Comparison of ENCODE assay signal across 17 mouse cellular contexts in the genomic region with DNA sequence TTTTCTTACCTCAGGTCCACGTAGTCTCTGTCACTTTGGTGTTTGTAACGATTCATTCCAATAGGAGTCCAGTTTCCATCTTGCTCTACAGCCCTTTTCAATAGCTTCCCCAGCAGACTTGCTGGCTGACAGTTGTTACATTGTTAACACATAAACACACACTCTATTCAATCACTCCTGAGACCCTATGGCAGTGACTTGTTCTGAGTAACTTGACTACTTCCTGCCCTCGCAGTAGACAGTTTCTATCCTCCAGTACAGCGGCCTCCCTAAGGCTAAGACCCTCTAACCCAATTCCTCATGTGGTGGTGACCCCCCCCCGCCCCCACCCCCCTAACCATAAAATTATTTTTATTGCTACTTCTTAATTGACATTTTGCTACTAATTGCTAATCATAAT. TPM values are rescaled to one million over a fixed set of nuclear protein-coding genes. Genes with fewer than 3 reads are reported as not detected.
DNase-seq lines count a peak whose midpoint lies in the region; ATAC-seq lines count a peak whose summit lies in the region.
"Had no signal": no experiment of that assay in that cellular context is flagged by ENCODE, and none has a peak within 500 bp of the region (broad histone marks: within the 10 kb centered on the region; RNA-seq: fewer than 3 reads in every experiment).

No protein-coding gene starts in this region.

- H3K4me2 ChIP-seq in heart, embryonic 13.5 days, result 0 out of 2 replicates have a peak overlapping the region, but pooled peaks have one; percentile 39
- no peak overlapping the region for H3K4me2 ChIP-seq in lung, embryonic 16.5 days (ENCODE audit: low read depth, low read length)
- H3K4me2 ChIP-seq in neural tube, embryonic 15.5 days, result no peak overlapping the region
- H3K4me2 ChIP-seq: limb, embryonic 12.5 days; midbrain, embryonic 12.5 days had no signal

- H3K9me3 ChIP-seq in heart, embryonic 13.5 days, result no peaks in the 10 kb centered on the region
- H3K9me3 ChIP-seq in lung, embryonic 16.5 days (ENCODE audit: control insufficient read depth, low read length), result no peaks in the 10 kb centered on the region
- no peaks in the 10 kb centered on the region for H3K9me3 ChIP-seq in neural tube, embryonic 15.5 days (replicated peaks)
- H3K9me3 ChIP-seq: limb, embryonic 12.5 days; midbrain, embryonic 12.5 days had no signal

- WGBS in heart, embryonic 13.5 days, result 48% methylated on average over 5 of the region's 5 CpGs
- WGBS in lung, embryonic 16.5 days, result 48% methylated on average over 5 of the region's 5 CpGs
- 67% methylated on average over 5 of the region's 5 CpGs for WGBS in neural tube, embryonic 15.5 days

- ATAC-seq in heart, embryonic 13.5 days (ENCODE audit: extremely low read depth, insufficient number of reproducible peaks, low FRiP score, low TSS enrichment), result no peak
- ATAC-seq in lung, embryonic 16.5 days (ENCODE audit: low read depth), result peak; percentile 53; the same call in 1 of the 2 replicates
- ATAC-seq in neural tube, embryonic 15.5 days (ENCODE audit: low FRiP score), result no peak

- H3K36me3 ChIP-seq in heart, embryonic 13.5 days, result peaks cover 3% of the 10 kb centered on the region; the same call in 1 of the 2 replicates
- H3K36me3 ChIP-seq in lung, embryonic 16.5 days (ENCODE audit: control insufficient read depth, insufficient read depth, low read length), result no peaks in the 10 kb centered on the region
- H3K36me3 ChIP-seq in neural tube, embryonic 15.5 days, result no peaks in the 10 kb centered on the region
- H3K36me3 ChIP-seq: limb, embryonic 12.5 days; midbrain, embryonic 12.5 days had no signal

- no peaks in the 10 kb centered on the region for H3K27me3 ChIP-seq in heart, embryonic 13.5 days (replicated peaks)
- no peaks in the 10 kb centered on the region for H3K27me3 ChIP-seq in lung, embryonic 16.5 days (ENCODE audit: control insufficient read depth, insufficient read depth, low read depth, low read length)
- no peaks in the 10 kb centered on the region for H3K27me3 ChIP-seq in neural tube, embryonic 15.5 days (replicated peaks)
- H3K27me3 ChIP-seq: limb, embryonic 12.5 days; midbrain, embryonic 12.5 days had no signal

- no peak overlapping the region for H3K9ac ChIP-seq in heart, embryonic 13.5 days
- no peak overlapping the region for H3K9ac ChIP-seq in lung, embryonic 16.5 days (ENCODE audit: low read length)
- H3K9ac ChIP-seq in neural tube, embryonic 15.5 days (replicated peaks), result no peak overlapping the region
- H3K9ac ChIP-seq: limb, embryonic 12.5 days; liver, embryonic 14.5 days; midbrain, embryonic 12.5 days had no signal

- 0 out of 2 replicates have a peak overlapping the region, but pooled peaks have one; percentile 61 for H3K27ac ChIP-seq in heart, embryonic 13.5 days (replicated peaks)
- H3K27ac ChIP-seq in lung, embryonic 16.5 days (ENCODE audit: low read length), result no peak overlapping the region
- peak overlapping the region; percentile 52; the same call in 1 of the 2 replicates for H3K27ac ChIP-seq in brown adipose tissue, adult 24 weeks (replicated peaks; ENCODE audit: low read depth, low read length)
- H3K27ac ChIP-seq in neural tube, embryonic 15.5 days (replicated peaks), result no peak overlapping the region
- H3K27ac ChIP-seq: limb, embryonic 12.5 days; liver, embryonic 14.5 days; midbrain, embryonic 12.5 days had no signal

- H3K4me1 ChIP-seq in heart, embryonic 13.5 days, result peaks cover 82% of the 10 kb centered on the region
- peaks cover 26% of the 10 kb centered on the region for H3K4me1 ChIP-seq in lung, embryonic 16.5 days (replicated peaks; ENCODE audit: control insufficient read depth, insufficient read depth, low read length)
- peaks cover 31% of the 10 kb centered on the region for H3K4me1 ChIP-seq in brown adipose tissue, adult 24 weeks (ENCODE audit: control insufficient read depth, insufficient read depth, insufficient read length, low read length)
- H3K4me1 ChIP-seq in neural tube, embryonic 15.5 days, result peaks cover 29% of the 10 kb centered on the region

- no peak overlapping the region for H3K4me3 ChIP-seq in heart, embryonic 13.5 days
- no peak overlapping the region for H3K4me3 ChIP-seq in lung, embryonic 16.5 days (ENCODE audit: low read length)
- H3K4me3 ChIP-seq in brown adipose tissue, adult 24 weeks (ENCODE audit: insufficient read depth, low read depth, low read length), result no peak overlapping the region
- H3K4me3 ChIP-seq in neural tube, embryonic 15.5 days (replicated peaks), result no peak overlapping the region
- H3K4me3 ChIP-seq: limb, embryonic 12.5 days; midbrain, embryonic 12.5 days had no signal

- no peak for DNase-seq in heart, postnatal 4 days
- no peak for DNase-seq in lung, postnatal 25 days (ENCODE audit: low spot score)
- peak; percentile 12 for DNase-seq in naive thymus-derived CD4-positive, alpha-beta T cell, adult 2 months (ENCODE audit: low read depth)
- no peak for DNase-seq in frontal cortex, adult 2 months (ENCODE audit: extremely low spot score in 1 of 2, low spot score in 1 of 2)
- DNase-seq: cerebellum, adult 11 months; cerebellum, postnatal 25 days; kidney, adult 18-20 months; kidney, postnatal 36 days; layer of hippocampus, adult 9-11 months; right cerebral cortex, postnatal 25 days had no signal

RNA-seq across cellular contexts. Expression of gene Camk2d, which starts 13.2 kb away (rescaled TPM):
- polyA plus RNA-seq in heart, embryonic 13.5 days (2015; fragmentation: Nextera tagmentation; extraction: Ambion mirVana), result 87.4 and 97.6 TPM in 2 replicates
- 100 to 1,000 TPM; 208 to 210 TPM for total RNA-seq in heart, postnatal 4 days (2021)
- polyA plus RNA-seq in lung, embryonic 16.5 days (2015; fragmentation: Nextera tagmentation; extraction: Ambion mirVana), result 34.3 and 35.0 TPM in 2 replicates
- 26.8 and 52.5 TPM in 2 replicates for polyA plus RNA-seq in brown adipose tissue, adult 24 weeks (2012; ENCODE audit: insufficient read depth, insufficient read length, missing spikeins)
- polyA plus RNA-seq in neural tube, embryonic 15.5 days (2015; fragmentation: Nextera tagmentation; extraction: Ambion mirVana), result 119 and 134 TPM in 2 replicates
- polyA plus RNA-seq in frontal cortex, adult 2 months (2012; rRNA removed), result 91.7 and 142 TPM in 2 replicates

Comparison
In these comparisons a context has a peak if more than half of its experiments do, and no peak if none do; other contexts are left out.
1. H3K27ac ChIP-seq: peak in heart, embryonic 13.5 days (single experiment) and brown adipose tissue, adult 24 weeks (single experiment); none in lung, embryonic 16.5 days (single experiment) and neural tube, embryonic 15.5 days (single experiment).